Mouse (Mus musculus): ENCODE measurements at regions not wholly inside any gene's neighbourhood (a gene's known extent, or its start where the extent isn't known, plus 50 kb on each side); places are given as distances from the start of the nearest gene placed in this dataset.

GRCm38 (mm10) chr9:69673463-69674105 is 87.2 kb downstream of the Foxb1 start:
- ATAC-seq (ENCODE audit: insufficient read depth) = no peak
- Histone ChIP-seq H3K4me3 (replicated peaks) (no peak overlapping the region), H3K9me3 (replicated peaks) (no peaks in the 10 kb centered on the region), H3K27ac (replicated peaks) (no peak overlapping the region), H3K9ac (no peak overlapping the region), H3K27me3 (peaks cover 61% of the 10 kb centered on the region), H3K36me3 (replicated peaks) (no peaks in the 10 kb centered on the region), H3K4me1 (replicated peaks) (no peaks in the 10 kb centered on the region), H3K4me2 (no peak overlapping the region)
- 46% methylated on average over 10 of the region's 10 CpGs for WGBS (ENCODE audit: insufficient replicate concordance)

GRCm38 (mm10) chr9:69672657-69673462 is 87.9 kb downstream of the Foxb1 start:
- Histone ChIP-seq H3K36me3 (replicated peaks) (no peaks in the 10 kb centered on the region), H3K4me2 (no peak overlapping the region), H3K9ac (no peak overlapping the region), H3K27me3 (peaks cover 69% of the 10 kb centered on the region), H3K9me3 (replicated peaks) (no peaks in the 10 kb centered on the region), H3K4me1 (replicated peaks) (no peaks in the 10 kb centered on the region), H3K4me3 (replicated peaks) (no peak overlapping the region), H3K27ac (replicated peaks) (no peak overlapping the region)
- 30% methylated on average over 13 of the region's 13 CpGs for WGBS (ENCODE audit: insufficient replicate concordance)
- no peak for ATAC-seq (ENCODE audit: insufficient read depth)

- Histone ChIP-seq H3K27me3 (peaks cover 83% of the 10 kb centered on the region), H3K9me3 (replicated peaks) (no peaks in the 10 kb centered on the region), H3K9ac (no peak overlapping the region), H3K27ac (replicated peaks) (no peak overlapping the region), H3K4me1 (replicated peaks) (no peaks in the 10 kb centered on the region), H3K4me3 (replicated peaks) (no peak overlapping the region), H3K36me3 (replicated peaks) (no peaks in the 10 kb centered on the region), H3K4me2 (no peak overlapping the region; the same call in 1 of the 2 replicates)
- no peak for ATAC-seq (ENCODE audit: insufficient read depth)
- WGBS (ENCODE audit: insufficient replicate concordance) = 6% methylated on average over 18 of the region's 18 CpGs
These were observed 89.5 kb downstream of the Foxb1 start for GRCm38 (mm10) chr9:69671199-69671598.

- ATAC-seq (ENCODE audit: insufficient read depth) = no peak
- under 1% methylated on average over 17 of the region's 17 CpGs for WGBS (ENCODE audit: insufficient replicate concordance)
- Histone ChIP-seq H3K4me3 (replicated peaks) (no peak overlapping the region), H3K27me3 (peaks cover 78% of the 10 kb centered on the region), H3K4me2 (no peak overlapping the region), H3K9ac (no peak overlapping the region), H3K4me1 (replicated peaks) (no peaks in the 10 kb centered on the region), H3K36me3 (replicated peaks) (no peaks in the 10 kb centered on the region), H3K9me3 (replicated peaks) (no peaks in the 10 kb centered on the region), H3K27ac (replicated peaks) (no peak overlapping the region)
These were observed 90.1 kb downstream of the Foxb1 start for GRCm38 (mm10) chr9:69670551-69671044.

GRCm38 (mm10) chr9:69669611-69670550 is 90.9 kb downstream of the Foxb1 start:
- no peaks in the 10 kb centered on the region for H3K4me1 ChIP-seq (replicated peaks)
- H3K9ac ChIP-seq = no peak overlapping the region
- ATAC-seq (ENCODE audit: insufficient read depth) = no peak
- H3K27me3 ChIP-seq = peaks cover 82% of the 10 kb centered on the region
- H3K9me3 ChIP-seq (replicated peaks) = no peaks in the 10 kb centered on the region
- no peak overlapping the region for H3K27ac ChIP-seq (replicated peaks)
- no peak overlapping the region for H3K4me2 ChIP-seq
- no peak overlapping the region for H3K4me3 ChIP-seq (replicated peaks)
- 4% methylated on average over 25 of the region's 25 CpGs for WGBS (ENCODE audit: insufficient replicate concordance)
- H3K36me3 ChIP-seq (replicated peaks) = no peaks in the 10 kb centered on the region

GRCm38 (mm10) chr9:69668475-69669090 is 92.2 kb downstream of the Foxb1 start:
- Histone ChIP-seq H3K36me3 (replicated peaks) (no peaks in the 10 kb centered on the region), H3K27ac (replicated peaks) (no peak overlapping the region), H3K27me3 (peaks cover 75% of the 10 kb centered on the region), H3K4me1 (replicated peaks) (no peaks in the 10 kb centered on the region), H3K9me3 (replicated peaks) (no peaks in the 10 kb centered on the region), H3K4me3 (replicated peaks) (no peak overlapping the region), H3K9ac (no peak overlapping the region), H3K4me2 (no peak overlapping the region)
- WGBS (ENCODE audit: insufficient replicate concordance) = 10% methylated on average over 9 of the region's 9 CpGs
- no peak for ATAC-seq (ENCODE audit: insufficient read depth)

GRCm38 (mm10) chr9:69667064-69667533 is 93.6 kb downstream of the Foxb1 start:
- Histone ChIP-seq H3K4me3 (replicated peaks) (no peak overlapping the region), H3K36me3 (replicated peaks) (no peaks in the 10 kb centered on the region), H3K9me3 (replicated peaks) (no peaks in the 10 kb centered on the region), H3K27me3 (peaks cover 63% of the 10 kb centered on the region), H3K4me2 (no peak overlapping the region), H3K27ac (replicated peaks) (no peak overlapping the region), H3K9ac (no peak overlapping the region), H3K4me1 (replicated peaks) (no peaks in the 10 kb centered on the region)
- no peak for ATAC-seq (ENCODE audit: insufficient read depth)
- WGBS (ENCODE audit: insufficient replicate concordance) = 32% methylated on average over 7 of the region's 7 CpGs

- 59% methylated on average over 3 of the region's 3 CpGs for WGBS (ENCODE audit: insufficient replicate concordance)
These were observed 96.5 kb downstream of the Foxb1 start for GRCm38 (mm10) chr9:69664201-69664600.

GRCm38 (mm10) chr9:69662394-69662793 is 98.3 kb downstream of the Foxb1 start:
- ATAC-seq (ENCODE audit: insufficient read depth) = no peak
- WGBS (ENCODE audit: insufficient replicate concordance) = 35% methylated on average over 5 of the region's 5 CpGs
- no peaks in the 10 kb centered on the region for H3K9me3 ChIP-seq (replicated peaks)
- no peak overlapping the region for H3K27ac ChIP-seq (replicated peaks)
- no peaks in the 10 kb centered on the region for H3K4me1 ChIP-seq (replicated peaks)
- H3K9ac ChIP-seq = no peak overlapping the region
- no peak overlapping the region for H3K4me3 ChIP-seq (replicated peaks)
- H3K36me3 ChIP-seq (replicated peaks) = no peaks in the 10 kb centered on the region
- H3K27me3 ChIP-seq = peaks cover 21% of the 10 kb centered on the region
- H3K4me2 ChIP-seq = no peak overlapping the region

More at GRCm38 (mm10) chr9:69664201-69664600, 96.5 kb downstream of the Foxb1 start:
- Histone ChIP-seq H3K36me3 (replicated peaks) (no peaks in the 10 kb centered on the region), H3K4me2 (no peak overlapping the region), H3K27ac (replicated peaks) (no peak overlapping the region), H3K27me3 (peaks cover 35% of the 10 kb centered on the region), H3K4me3 (replicated peaks) (no peak overlapping the region), H3K9ac (no peak overlapping the region), H3K4me1 (replicated peaks) (no peaks in the 10 kb centered on the region), H3K9me3 (replicated peaks) (no peaks in the 10 kb centered on the region)
- no peak for ATAC-seq (ENCODE audit: insufficient read depth)

- H3K27me3 ChIP-seq = 0 out of 2 replicates have a peak, but pooled peaks cover 6% of the 10 kb centered on the region
- H3K4me3 ChIP-seq (replicated peaks) = no peak overlapping the region
- H3K36me3 ChIP-seq (replicated peaks) = no peaks in the 10 kb centered on the region
- no peak overlapping the region for H3K9ac ChIP-seq
- no peaks in the 10 kb centered on the region for H3K9me3 ChIP-seq (replicated peaks)
- no peak overlapping the region for H3K27ac ChIP-seq (replicated peaks)
- WGBS (ENCODE audit: insufficient replicate concordance) = 71% methylated on average over 4 of the region's 4 CpGs
- no peak for ATAC-seq (ENCODE audit: insufficient read depth)
- no peak overlapping the region for H3K4me2 ChIP-seq
- H3K4me1 ChIP-seq (replicated peaks) = no peaks in the 10 kb centered on the region
These were observed 102.5 kb downstream of the Foxb1 start for GRCm38 (mm10) chr9:69658276-69658675.
